Mouse (Mus musculus): Measurements from ENCODE around the gene Mras.
A peak's percentile ranks its signal among the peaks of the same experiment; 100 is the strongest.

Mras gene

GRCm38 (mm10) chr9:99437031-99437764 is at the start of gene Mras:
TSS of gene Mras (minus strand) at chr9:99437381.
- no peak for DNase-seq (ENCODE audit: low spot score in 2 of 2)

DNA sequence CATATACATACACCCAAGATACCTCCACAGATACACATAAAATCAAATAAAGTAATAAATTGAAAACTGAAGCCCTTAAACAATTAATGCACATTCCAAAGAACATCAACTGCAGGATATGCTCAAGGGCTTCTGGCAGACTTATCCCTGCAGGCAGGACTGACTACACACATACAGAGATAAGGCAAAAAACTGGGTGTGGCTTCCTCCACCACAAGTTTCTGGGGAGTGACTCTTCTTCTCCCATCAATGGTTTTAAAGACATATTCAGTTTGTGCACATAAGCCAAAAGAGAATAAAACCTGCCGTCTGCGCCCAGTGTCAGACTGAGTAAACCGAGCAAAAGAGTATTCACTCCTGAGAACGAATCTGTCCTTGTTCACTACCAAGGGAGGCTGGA is 48.0 kb upstream of the Mras start:
- DNase-seq (ENCODE audit: low spot score in 2 of 2) = no peak

- DNase-seq (ENCODE audit: low spot score in 2 of 2) = no peak
Measured at GRCm38 (mm10) chr9:99484632-99485031, 47.5 kb upstream of the Mras start.

DNA sequence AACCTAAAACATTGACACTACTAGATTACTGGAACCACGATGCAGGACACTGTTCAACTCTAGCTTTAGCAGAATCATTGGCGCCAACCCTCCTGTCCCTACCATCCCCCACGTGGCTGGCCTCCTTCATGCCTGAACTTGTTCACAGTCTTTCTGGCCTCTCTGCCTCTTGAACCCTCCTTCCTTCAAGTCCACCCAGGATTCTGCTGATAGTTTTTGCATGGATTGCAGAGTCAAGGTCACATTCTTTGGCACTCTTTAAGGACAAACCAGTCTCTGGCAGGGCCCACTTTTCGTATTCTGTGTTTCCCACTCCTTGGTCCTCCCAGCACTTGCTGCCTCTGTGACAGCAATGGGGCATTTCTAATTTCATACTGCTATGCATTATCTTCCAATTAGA is 46.0 kb upstream of the Mras start:
- no peak for DNase-seq (ENCODE audit: low spot score in 2 of 2)

GRCm38 (mm10) chr9:99480764-99481163 is 43.6 kb upstream of the Mras start:
- no peak for DNase-seq (ENCODE audit: low spot score in 2 of 2)

- no peak for DNase-seq (ENCODE audit: low spot score in 2 of 2)
Measured at GRCm38 (mm10) chr9:99479181-99479711, 42.1 kb upstream of the Mras start.

- no peak for DNase-seq (ENCODE audit: low spot score in 2 of 2)
Measured at GRCm38 (mm10) chr9:99471334-99471733, 34.2 kb upstream of the Mras start.

DNA sequence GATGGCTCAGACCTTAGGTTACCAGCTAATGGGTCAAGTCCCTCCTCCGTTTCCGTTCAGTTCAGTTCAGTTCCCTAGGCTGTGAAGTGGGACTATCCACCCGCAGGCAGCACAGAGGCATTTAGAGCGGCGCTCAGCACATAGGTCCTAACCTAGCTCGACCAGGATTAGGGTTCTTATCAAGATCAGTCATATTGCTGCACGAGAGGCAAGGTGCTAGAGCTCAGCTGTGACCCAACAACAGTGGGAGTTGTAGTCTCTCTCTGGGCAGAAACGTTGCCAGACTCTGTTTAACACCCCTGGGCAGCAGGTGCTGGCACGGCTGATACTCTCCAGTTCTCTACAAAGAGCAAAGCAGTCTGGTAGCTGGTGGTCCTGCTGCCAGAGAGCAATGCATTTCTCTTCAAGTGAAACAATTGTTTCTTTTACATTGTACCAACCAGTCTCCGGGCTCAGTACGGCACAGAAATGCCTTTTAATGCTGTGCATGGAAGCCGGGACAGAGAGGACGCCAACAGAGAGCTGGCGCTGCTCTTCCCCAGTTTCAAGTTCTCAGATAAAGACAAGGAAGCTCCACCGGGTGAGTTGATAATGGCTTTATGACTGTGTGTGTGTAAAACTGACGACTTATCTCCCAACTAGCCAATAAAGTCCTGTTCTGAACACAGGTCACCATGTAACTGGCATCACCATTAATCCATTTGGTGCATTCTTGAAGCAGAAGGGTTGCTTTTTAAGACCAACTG is 33.3 kb upstream of the Mras start:
- DNase-seq (ENCODE audit: low spot score in 2 of 2) = no peak

- DNase-seq (ENCODE audit: low spot score in 2 of 2) = no peak
Measured at GRCm38 (mm10) chr9:99469681-99470273, 32.6 kb upstream of the Mras start.

- DNase-seq (ENCODE audit: low spot score in 2 of 2) = no peak
Measured at GRCm38 (mm10) chr9:99468572-99468971, 31.4 kb upstream of the Mras start.

DNA sequence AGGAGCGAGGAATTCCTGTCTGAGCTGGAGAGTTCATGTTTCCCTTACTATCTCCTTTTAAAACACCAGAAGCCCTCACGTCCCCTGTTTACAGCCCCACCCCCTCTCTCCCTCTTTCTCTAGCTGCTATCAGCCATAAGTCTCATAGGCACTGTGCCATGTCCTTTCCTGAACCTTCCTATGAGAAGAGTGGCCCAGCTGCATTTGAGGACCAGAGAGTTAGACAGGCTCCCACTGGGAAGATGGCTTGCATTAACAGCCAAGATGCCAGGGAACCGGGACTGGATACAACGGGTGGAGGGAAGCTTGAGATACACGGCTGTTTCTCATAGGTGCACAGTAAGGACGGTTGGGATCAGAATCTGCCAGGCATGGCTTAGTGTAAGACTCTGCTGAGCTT is 27.7 kb upstream of the Mras start:
- no peak for DNase-seq (ENCODE audit: low spot score in 2 of 2)

DNA sequence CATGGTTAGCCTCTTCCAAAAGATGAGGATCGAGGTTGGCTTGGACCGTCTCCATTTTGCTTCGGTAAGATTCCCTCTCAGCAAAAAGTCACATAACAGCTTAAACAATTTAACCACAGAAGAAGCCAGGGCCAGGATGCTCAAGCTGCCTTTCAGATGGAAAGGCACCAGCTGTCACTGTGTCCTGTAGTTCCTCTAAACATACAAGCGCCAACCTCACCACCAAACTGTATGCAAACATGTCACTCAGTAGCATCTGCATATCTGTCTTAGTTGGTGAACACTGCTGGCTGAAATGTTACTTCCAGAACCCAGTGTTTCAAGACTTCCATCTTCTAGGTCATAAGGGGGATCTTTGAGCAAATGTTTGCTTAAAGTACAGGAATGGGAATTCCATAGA is 22.5 kb upstream of the Mras start:
- DNase-seq (ENCODE audit: low spot score in 2 of 2) = no peak

DNA sequence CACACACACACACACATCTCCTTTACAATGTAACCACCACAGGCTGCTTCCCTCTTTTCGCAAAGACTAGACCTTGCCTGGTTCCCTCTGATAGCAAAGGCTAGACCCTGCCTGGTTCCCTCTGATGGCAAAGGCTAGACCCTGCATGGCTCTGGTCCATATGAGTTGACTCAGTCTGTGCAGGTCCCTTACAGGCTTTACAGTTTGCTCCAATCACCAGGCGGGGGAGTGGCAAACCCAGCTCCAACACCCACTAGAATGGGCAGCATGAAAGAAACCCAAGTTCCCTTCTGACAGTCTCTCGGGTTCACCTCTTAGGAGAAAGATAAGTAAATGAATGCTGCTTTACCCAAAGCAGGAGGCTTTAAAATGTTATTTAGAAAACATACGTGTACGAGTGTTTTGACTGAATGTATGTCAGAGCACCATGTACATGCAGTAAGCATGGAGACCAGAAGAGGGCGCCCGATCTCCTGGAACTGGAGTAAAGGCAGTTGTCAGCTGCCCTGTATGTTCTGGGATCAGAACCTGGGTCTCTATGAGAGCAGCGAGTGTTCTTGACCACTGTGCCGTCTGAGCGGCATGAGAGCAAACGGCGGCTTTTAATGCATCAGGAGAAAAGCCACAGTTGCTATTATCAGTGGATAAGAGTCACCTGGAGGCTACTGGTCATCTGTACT is 21.5 kb upstream of the Mras start:
- DNase-seq (ENCODE audit: low spot score in 2 of 2) = peak in 1 of 2 experiments; percentile 36

- no peak for DNase-seq (ENCODE audit: low spot score in 2 of 2)
Measured at GRCm38 (mm10) chr9:99454211-99454610, 17.0 kb upstream of the Mras start.

GRCm38 (mm10) chr9:99451161-99451560 is 14.0 kb upstream of the Mras start, which contains the start of gene Nme9:
TSS of gene Nme9 (plus strand) at chr9:99451475.
- no peak for DNase-seq (ENCODE audit: low spot score in 2 of 2)

DNA sequence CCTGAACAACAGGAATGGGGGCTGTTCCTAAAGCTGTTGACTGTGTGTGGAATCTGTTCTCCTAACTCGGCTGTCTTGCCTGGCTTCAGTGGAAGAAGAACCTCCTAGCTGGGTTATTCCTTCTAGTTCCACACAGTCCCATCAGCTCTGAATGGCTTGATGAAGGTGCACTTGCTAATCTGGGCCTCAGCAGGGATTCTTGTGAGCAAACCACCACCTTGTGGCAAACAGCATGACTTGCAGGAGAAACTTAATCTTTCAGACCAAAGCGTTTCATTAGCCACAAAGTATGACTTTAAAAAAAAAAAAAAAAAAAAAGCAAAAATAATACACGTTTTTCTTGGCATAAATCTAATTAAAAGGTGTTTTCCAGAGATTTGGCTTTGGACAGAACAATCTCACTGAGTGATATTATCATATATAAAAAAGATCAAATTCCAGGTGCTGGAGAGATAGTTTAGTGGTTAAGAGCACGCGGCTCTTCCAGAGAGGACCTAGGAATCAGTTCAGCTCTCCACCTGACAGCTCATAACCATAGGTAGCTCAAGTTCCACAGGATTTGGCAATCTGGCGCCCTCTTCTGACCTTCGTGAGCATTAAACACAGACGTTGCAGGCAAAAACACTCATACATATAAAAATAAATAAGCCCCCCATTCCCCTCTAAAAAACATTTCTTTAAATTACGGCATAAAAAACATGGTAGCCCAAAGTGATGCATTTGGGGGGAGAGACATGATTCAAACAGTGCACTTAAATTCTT is 12.9 kb upstream of the Mras start:
- DNase-seq (ENCODE audit: low spot score in 2 of 2) = no peak

DNA sequence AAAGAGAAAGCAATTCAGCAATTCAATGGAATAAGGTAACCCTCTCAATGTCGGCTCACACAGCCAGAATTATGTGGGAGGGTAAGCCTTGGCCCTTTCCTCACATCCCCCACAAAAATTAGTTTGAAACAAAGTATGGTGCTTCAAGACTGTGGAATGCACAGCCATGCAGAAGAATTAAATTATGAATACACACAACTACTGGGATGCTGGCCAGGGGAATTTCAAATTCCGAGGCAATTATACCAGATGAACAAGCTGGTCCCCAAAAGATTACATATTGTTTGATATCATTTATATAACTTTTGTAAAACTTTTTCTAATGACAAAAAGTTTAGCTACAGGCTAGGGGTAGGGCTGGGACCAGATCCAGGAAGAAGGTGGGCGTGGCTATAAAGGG is 10.1 kb upstream of the Mras start:
- no peak for DNase-seq (ENCODE audit: low spot score in 2 of 2)

- DNase-seq (ENCODE audit: low spot score in 2 of 2) = no peak
Measured at GRCm38 (mm10) chr9:99446259-99446658, 9.1 kb upstream of the Mras start.

GRCm38 (mm10) chr9:99444590-99445178 is 7.5 kb upstream of the Mras start:
- no peak for DNase-seq (ENCODE audit: low spot score in 2 of 2)

DNA sequence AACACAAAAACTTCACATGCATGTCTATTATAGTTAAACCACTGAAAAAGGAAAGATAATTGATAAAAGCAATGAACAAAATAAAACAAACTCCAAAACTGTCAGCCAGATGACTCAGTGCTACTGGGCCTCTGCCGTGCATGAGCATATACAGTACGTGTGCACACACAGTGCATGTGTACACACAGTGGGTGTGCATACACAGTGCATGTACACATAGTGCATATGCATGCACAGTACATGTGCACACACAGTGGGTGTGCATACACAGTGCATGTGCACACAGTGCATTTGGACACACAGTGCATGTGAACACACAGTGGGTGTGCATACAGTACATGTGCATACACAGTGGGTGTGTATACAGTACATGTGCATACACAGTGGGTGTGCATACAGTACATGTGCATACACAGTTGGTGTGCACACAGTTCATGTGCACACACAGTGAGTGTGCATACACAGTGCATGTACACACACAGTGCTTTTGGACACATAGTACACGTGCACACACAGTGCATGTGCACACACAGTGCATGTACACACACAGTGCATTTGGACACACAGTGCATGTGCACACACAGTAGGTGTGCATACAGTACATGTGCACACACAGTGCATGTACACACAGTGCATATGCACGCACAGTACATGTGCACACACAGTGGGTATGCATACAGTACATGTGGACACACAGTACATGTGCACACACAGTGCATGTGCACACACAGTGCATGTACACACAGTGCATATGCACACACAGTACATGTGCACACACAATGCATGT is 4.7 kb upstream of the Mras start:
- DNase-seq (ENCODE audit: low spot score in 2 of 2) = no peak
